Mouse (Mus musculus) E14TG2a.4 (cell line): ENCODE measurements around the gene Alk.
A peak's percentile ranks its signal among the peaks of the same experiment; 100 is the strongest.

Experiments used
- H3K27me3 ChIP-seq: 2 replicates; pipeline ENCODE4 v1.6.1; 2014; ENCODE audit warnings: low read length, control low read depth; ENCODE audit not compliant: insufficient read depth
- H3K36me3 ChIP-seq: 2 replicates; pipeline ENCODE4 v1.6.1; 2014; ENCODE audit warnings: low read length, control low read depth; ENCODE audit not compliant: insufficient read depth
- H3K4me1 ChIP-seq: replicated peaks from 2 replicates; pipeline ENCODE4 v1.6.1; 2014; ENCODE audit warnings: low read depth, low read length, control low read depth
- H3K4me3 ChIP-seq: replicated peaks from 2 replicates; pipeline ENCODE4 v1.5.1; 2014; ENCODE audit warnings: mild to moderate bottlenecking, low read length
- H3K9me3 ChIP-seq: 2 replicates; pipeline ENCODE4 v1.6.1; 2014; ENCODE audit warnings: low read length, control low read depth
- CTCF ChIP-seq: conservative IDR thresholded peaks from 2 replicates; pipeline ENCODE4 v1.5.1; 2014; ENCODE audit warnings: low read length
- NANOG ChIP-seq: IDR thresholded peaks from 2 replicates; pipeline ENCODE4 v1.6.1; 2014; ENCODE audit warnings: borderline replicate concordance, low read length, mixed read lengths
- POU5F1 ChIP-seq: IDR thresholded peaks from 2 replicates; pipeline ENCODE4 v1.6.1; 2014; ENCODE audit warnings: low read length, borderline replicate concordance

Gene Alk

GRCm38 (mm10) chr17:72603118-72603885 is 1.1 kb downstream of the Alk start:
- Histone ChIP-seq H3K27me3 (peaks cover 60% of the 10 kb centered on the region), H3K36me3 (no peaks in the 10 kb centered on the region), H3K4me1 (peaks cover 17% of the 10 kb centered on the region), H3K9me3 (no peaks in the 10 kb centered on the region), H3K4me3 (peak overlapping the region; percentile 87)
- no peak for TF ChIP-seq NANOG
- no peak for TF ChIP-seq CTCF
- no peak for TF ChIP-seq POU5F1

- H3K36me3 ChIP-seq = no peaks in the 10 kb centered on the region
- peaks cover 17% of the 10 kb centered on the region for H3K4me1 ChIP-seq
- H3K4me3 ChIP-seq = no peak overlapping the region
- TF ChIP-seq POU5F1 (no peak), CTCF (no peak), NANOG (no peak)
- no peaks in the 10 kb centered on the region for H3K9me3 ChIP-seq
- H3K27me3 ChIP-seq = peaks cover 59% of the 10 kb centered on the region
Observed at GRCm38 (mm10) chr17:72600806-72601205, 3.6 kb downstream of the Alk start.

- TF ChIP-seq POU5F1 (no peak), NANOG (no peak), CTCF (no peak)
- no peaks in the 10 kb centered on the region for H3K4me1 ChIP-seq
- 0 out of 2 replicates have a peak, but pooled peaks cover 3% of the 10 kb centered on the region for H3K27me3 ChIP-seq
- H3K9me3 ChIP-seq = no peaks in the 10 kb centered on the region
- no peak overlapping the region for H3K4me3 ChIP-seq
- no peaks in the 10 kb centered on the region for H3K36me3 ChIP-seq
Observed at GRCm38 (mm10) chr17:72587671-72588070, 16.8 kb downstream of the Alk start.

- Histone ChIP-seq H3K27me3 (no peaks in the 10 kb centered on the region), H3K36me3 (no peaks in the 10 kb centered on the region), H3K4me3 (no peak overlapping the region), H3K9me3 (no peaks in the 10 kb centered on the region), H3K4me1 (no peaks in the 10 kb centered on the region)
- TF ChIP-seq CTCF (no peak), NANOG (no peak)
Observed at GRCm38 (mm10) chr17:72580142-72580541, 24.3 kb downstream of the Alk start.

- no peaks in the 10 kb centered on the region for H3K9me3 ChIP-seq
- H3K4me3 ChIP-seq = no peak overlapping the region
- no peak for TF ChIP-seq NANOG
- no peak for TF ChIP-seq CTCF
- H3K4me1 ChIP-seq = no peaks in the 10 kb centered on the region
- H3K27me3 ChIP-seq = no peaks in the 10 kb centered on the region
- no peaks in the 10 kb centered on the region for H3K36me3 ChIP-seq
Observed at GRCm38 (mm10) chr17:72579321-72579720, 25.1 kb downstream of the Alk start.

- Histone ChIP-seq H3K4me3 (no peak overlapping the region), H3K9me3 (peaks cover 9% of the 10 kb centered on the region), H3K27me3 (no peaks in the 10 kb centered on the region), H3K36me3 (no peaks in the 10 kb centered on the region), H3K4me1 (no peaks in the 10 kb centered on the region)
- TF ChIP-seq CTCF (no peak), NANOG (no peak), POU5F1 (no peak)
Observed at GRCm38 (mm10) chr17:72571379-72571778, 33.0 kb downstream of the Alk start.

GRCm38 (mm10) chr17:72569491-72569890 is 34.9 kb downstream of the Alk start:
- H3K27me3 ChIP-seq = no peaks in the 10 kb centered on the region
- H3K36me3 ChIP-seq = no peaks in the 10 kb centered on the region
- H3K4me1 ChIP-seq = no peaks in the 10 kb centered on the region
- no peak overlapping the region for H3K4me3 ChIP-seq
- H3K9me3 ChIP-seq = peaks cover 20% of the 10 kb centered on the region
- TF ChIP-seq POU5F1 (no peak), NANOG (no peak), CTCF (no peak)

GRCm38 (mm10) chr17:72563423-72563822 is 41.0 kb downstream of the Alk start:
- no peak for TF ChIP-seq NANOG
- TF ChIP-seq POU5F1 = no peak
- no peak for TF ChIP-seq CTCF
- H3K9me3 ChIP-seq = peaks cover 43% of the 10 kb centered on the region
- no peaks in the 10 kb centered on the region for H3K36me3 ChIP-seq
- H3K4me1 ChIP-seq = peaks cover 21% of the 10 kb centered on the region
- no peaks in the 10 kb centered on the region for H3K27me3 ChIP-seq
- no peak overlapping the region for H3K4me3 ChIP-seq

- H3K4me3 ChIP-seq = no peak overlapping the region
- H3K36me3 ChIP-seq = no peaks in the 10 kb centered on the region
- peaks cover 39% of the 10 kb centered on the region for H3K4me1 ChIP-seq
- TF ChIP-seq CTCF (no peak), NANOG (peak; percentile 69; the same call in 1 of the 2 replicates), POU5F1 (no peak)
- H3K9me3 ChIP-seq = peaks cover 41% of the 10 kb centered on the region
- H3K27me3 ChIP-seq = no peaks in the 10 kb centered on the region
Observed at GRCm38 (mm10) chr17:72561471-72561870, 43.0 kb downstream of the Alk start.
